Mouse (Mus musculus) kidney, adult 2 months (tissue): Measurements from ENCODE around the gene Sst.

ENCODE experiments used
- CTCF ChIP-seq: fragments of 200-500 bp; conservative IDR thresholded peaks from 2 replicates; pipeline ENCODE4 v1.5.1; 2011; ENCODE audit warnings: low read depth, mild to moderate bottlenecking, control low read depth, low read length, moderate library complexity, mixed read lengths; ENCODE audit not compliant: insufficient read depth, insufficient read length
- POLR2A ChIP-seq: fragments of 200-500 bp; IDR thresholded peaks from one replicate; pipeline ENCODE4 v1.6.1; 2011; ENCODE audit warnings: low read depth, low read length, control low read depth

DNA sequence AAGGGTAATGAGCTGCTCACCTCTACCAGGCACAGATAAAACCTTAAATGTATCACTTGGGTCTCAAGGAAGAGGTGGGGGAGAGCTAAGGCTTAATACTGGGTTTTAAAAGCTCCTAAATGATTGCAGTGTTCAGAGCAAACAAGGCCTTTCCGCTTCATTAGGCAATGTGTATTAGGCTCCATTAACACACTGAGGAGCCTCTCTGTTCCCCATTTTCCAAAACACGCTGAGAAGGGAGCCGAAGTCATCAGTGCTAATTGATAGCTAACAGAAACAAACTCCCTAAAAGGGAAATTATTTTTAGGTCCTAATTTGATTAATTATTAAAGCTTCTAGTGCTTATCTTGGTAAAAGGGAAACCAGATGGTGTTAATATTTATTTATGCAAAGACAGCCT lies 48.1 kb downstream of the Sst start:
- no peak for TF ChIP-seq CTCF
- no peak for TF ChIP-seq POLR2A
